In the genomic region with DNA sequence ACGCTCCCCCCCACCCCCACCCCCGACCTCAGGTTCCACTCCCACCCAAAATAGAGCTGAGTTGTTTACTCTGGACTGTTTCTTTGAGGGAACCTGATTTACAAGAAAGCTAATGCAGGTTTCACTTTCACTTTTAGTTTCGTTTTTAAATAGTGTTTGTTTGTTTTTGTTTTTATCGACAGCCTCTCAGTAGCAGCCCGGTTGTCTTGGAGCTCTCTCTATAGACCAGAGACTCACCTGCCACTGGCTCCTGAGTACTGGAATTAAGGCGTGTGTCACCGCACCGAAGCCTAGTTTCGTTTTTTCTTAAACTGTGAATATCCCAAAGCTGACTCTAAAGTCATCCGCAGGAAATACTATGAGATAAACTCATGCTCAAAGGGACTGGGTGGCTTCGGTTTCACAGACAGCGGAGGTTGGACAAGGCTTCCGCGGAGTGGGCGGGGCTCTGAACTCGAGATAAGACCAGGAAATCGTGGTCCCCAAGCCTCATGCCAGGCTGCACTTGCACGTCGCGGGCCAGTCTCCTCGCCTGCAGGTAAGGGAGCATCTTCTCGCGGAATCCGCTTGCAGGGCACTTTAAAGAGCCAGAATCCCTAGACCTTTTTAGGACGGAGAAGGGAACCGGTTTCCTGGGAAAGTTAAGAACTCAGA, we compare ENCODE assay signal across 8 mouse cellular contexts. TPM values are rescaled to one million over a fixed set of nuclear protein-coding genes. Genes with fewer than 3 reads are reported as not detected.
A peak's percentile ranks its signal among the peaks of the same experiment; 100 is the strongest.
DNase-seq lines count a peak whose midpoint lies in the region; ATAC-seq and TF ChIP-seq lines count a peak whose summit lies in the region.

Gene Plgrkt, minus strand, starts transcription at position 422 of the 654 bp plus-strand sequence.
Gene Cd274, plus strand, starts transcription at position 487 of the 654 bp plus-strand sequence.

- peak within 1 kb of the TSS; percentile 80 for H3K4me2 ChIP-seq in forebrain, postnatal 0 days (ENCODE audit: low read depth)

- peaks cover 12% of the 10 kb centered on the region; the same call in 1 of the 2 replicates for H3K4me1 ChIP-seq in forebrain, postnatal 0 days (ENCODE audit: insufficient read depth)
- H3K4me1 ChIP-seq in hindbrain, embryonic 10.5 days (replicated peaks): peaks cover 16% of the 10 kb centered on the region

- TF ChIP-seq CTCF in forebrain, postnatal 0 days (IDR thresholded peaks at IDR 0.05; ENCODE audit: low read depth): no peak

- H3K36me3 ChIP-seq in forebrain, postnatal 0 days (ENCODE audit: insufficient read depth): no peaks in the 10 kb centered on the region
- no peaks in the 10 kb centered on the region for H3K36me3 ChIP-seq in hindbrain, embryonic 10.5 days

- WGBS in forebrain, postnatal 0 days: 3% methylated on average over 26 of the region's 26 CpGs
- 6% methylated on average over 26 of the region's 26 CpGs for WGBS in hindbrain, embryonic 10.5 days

- no peaks in the 10 kb centered on the region for H3K27me3 ChIP-seq in forebrain, postnatal 0 days (ENCODE audit: insufficient read depth, low read length)
- peaks cover 15% of the 10 kb centered on the region for H3K27me3 ChIP-seq in hindbrain, embryonic 10.5 days (ENCODE audit: insufficient read depth, poor library complexity, severe bottlenecking)

- ATAC-seq in forebrain, postnatal 0 days: peak; percentile 49; the same call in 1 of the 2 replicates
- peak; percentile 93 for ATAC-seq in megakaryocyte, adult 5-6 weeks (ENCODE audit: poor library complexity, severe bottlenecking)

- H3K9ac ChIP-seq in forebrain, postnatal 0 days: peak within 1 kb of the TSS; percentile 46

- H3K9me3 ChIP-seq in forebrain, postnatal 0 days (ENCODE audit: low read length): no peaks in the 10 kb centered on the region
- H3K9me3 ChIP-seq in hindbrain, embryonic 10.5 days: no peaks in the 10 kb centered on the region

- H3K27ac ChIP-seq in forebrain, postnatal 0 days (ENCODE audit: low read depth, low read length): no peak within 1 kb of the TSS
- H3K27ac ChIP-seq in hindbrain, embryonic 10.5 days: 0 out of 2 replicates have a peak within 1 kb of the TSS, but pooled peaks have one; percentile 3

- peak; percentile 67 for DNase-seq in MN1 (ENCODE audit: low spot score)
- DNase-seq in cerebellum, adult 18-20 months: peak; percentile 64 to 72
- peak; percentile 41 for DNase-seq in forebrain, postnatal 0 days
- DNase-seq in hindbrain, embryonic 10.5 days (ENCODE audit: low spot score): peak; percentile 48
- DNase-seq in left cerebral cortex, adult 18-20 months (ENCODE audit: low spot score in 2 of 2): peak; percentile 53 to 54
- peak; percentile 65 for DNase-seq in right cerebral cortex, adult 18-20 months
- peak; percentile 82 for DNase-seq in urinary bladder, postnatal 14 days (ENCODE audit: low spot score)

- peak within 1 kb of the TSS; percentile 46 for H3K4me3 ChIP-seq in forebrain, postnatal 0 days (ENCODE audit: low read depth, low read length)
- peak within 1 kb of the TSS; percentile 56 for H3K4me3 ChIP-seq in hindbrain, embryonic 10.5 days

RNA-seq across cellular contexts. Expression of gene Plgrkt, which starts in this region (rescaled TPM):
- total RNA-seq in forebrain, postnatal 0 days (2014; rRNA removed): 45.5 and 57.6 TPM in 2 replicates
- polyA plus RNA-seq in forebrain, postnatal 0 days (2015; fragmentation: Nextera tagmentation; extraction: Ambion mirVana): 85.6 and 105 TPM in 2 replicates
- 37.6 and 57.3 TPM in 2 replicates for polyA plus RNA-seq in hindbrain, embryonic 10.5 days (2016; fragmentation: Nextera tagmentation; extraction: Ambion mirVana)
- total RNA-seq in left cerebral cortex, adult 18-20 months (2021): 10 to 100 TPM; 26.7 to 30.2 TPM
- total RNA-seq in megakaryocyte, adult 5-6 weeks (2015): 66.4 and 70.8 TPM in 2 replicates
- total RNA-seq in megakaryocyte, adult 5-6 weeks (2017): 50.8 and 57.1 TPM in 2 replicates

RNA-seq across cellular contexts. Expression of gene Cd274, which starts in this region (rescaled TPM):
- total RNA-seq in forebrain, postnatal 0 days (2014; rRNA removed): 1.2 and 2.0 TPM in 2 replicates
- 0.42 and 0.79 TPM in 2 replicates for polyA plus RNA-seq in forebrain, postnatal 0 days (2015; fragmentation: Nextera tagmentation; extraction: Ambion mirVana)
- polyA plus RNA-seq in hindbrain, embryonic 10.5 days (2016; fragmentation: Nextera tagmentation; extraction: Ambion mirVana): 0.26 and 0.38 TPM in 2 replicates
- total RNA-seq in left cerebral cortex, adult 18-20 months (2021): 1 to 10 TPM; 1.3 to 1.8 TPM
- 4.1 and 5.6 TPM in 2 replicates for total RNA-seq in megakaryocyte, adult 5-6 weeks (2015)
- 2.6 and 2.9 TPM in 2 replicates for total RNA-seq in megakaryocyte, adult 5-6 weeks (2017)
